Mouse (Mus musculus): ENCODE measurements at regions not wholly inside any gene's neighbourhood (a gene's known extent, or its start where the extent isn't known, plus 50 kb on each side); places are given as distances from the start of the nearest gene placed in this dataset.
"Not testable (repeated sequence)": the region's sequence is repeated elsewhere in the genome, so short reads cannot be mapped to it uniquely, and the experiment has no call there.

DNA sequence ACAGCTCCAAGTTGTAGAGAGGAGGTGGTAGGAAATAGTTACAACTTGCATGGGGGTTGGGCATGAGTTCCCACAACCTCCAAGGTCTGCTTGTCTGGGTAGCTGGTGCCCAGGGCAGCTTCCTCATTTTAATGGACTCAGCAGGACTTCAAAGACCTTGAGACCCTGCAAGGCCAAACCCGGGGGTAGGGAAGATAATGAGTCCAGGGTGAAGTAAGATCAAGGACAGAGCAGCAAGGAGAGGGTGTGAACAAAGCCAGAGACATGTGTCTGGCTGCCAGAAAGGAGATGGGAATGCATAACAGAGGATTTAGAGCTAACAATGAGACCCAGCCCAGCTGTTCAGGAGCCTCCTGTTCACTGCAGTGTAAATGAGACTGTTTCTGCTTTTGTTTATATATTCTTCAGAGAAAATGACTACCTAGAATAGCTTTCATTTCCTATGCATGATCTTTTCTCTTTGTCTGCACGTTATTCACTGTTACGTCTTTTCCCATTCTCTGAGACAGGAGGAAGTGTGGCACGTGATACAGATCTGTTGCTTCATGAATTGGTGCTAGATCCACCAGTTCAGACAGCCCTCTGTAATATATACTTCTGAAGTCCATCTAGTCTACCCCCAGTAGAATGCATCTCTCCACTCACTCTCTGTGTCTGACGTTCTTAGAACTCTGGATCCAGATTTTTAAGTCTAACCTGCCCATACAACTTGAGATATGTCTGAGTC lies 60.0 kb upstream of the Asns start:
- no peak for ATAC-seq
- H3K27ac ChIP-seq (ENCODE audit: low read length), result no peak overlapping the region
- no peak overlapping the region for H3K4me2 ChIP-seq (ENCODE audit: low read depth, low read length)
- WGBS, result 46% methylated on average over 5 of the region's 5 CpGs
- no peak overlapping the region for H3K9ac ChIP-seq (ENCODE audit: low read depth, low read length)
- no peaks in the 10 kb centered on the region for H3K9me3 ChIP-seq (ENCODE audit: control insufficient read depth, low read length)
- H3K4me1 ChIP-seq (ENCODE audit: control insufficient read depth, insufficient read depth, low read length), result no peaks in the 10 kb centered on the region
- H3K4me3 ChIP-seq (ENCODE audit: low read length), result no peak overlapping the region
- H3K27me3 ChIP-seq (replicated peaks; ENCODE audit: control insufficient read depth, insufficient read depth, low read length), result no peaks in the 10 kb centered on the region
- no peaks in the 10 kb centered on the region for H3K36me3 ChIP-seq (ENCODE audit: control insufficient read depth, insufficient read depth, low read length)

DNA sequence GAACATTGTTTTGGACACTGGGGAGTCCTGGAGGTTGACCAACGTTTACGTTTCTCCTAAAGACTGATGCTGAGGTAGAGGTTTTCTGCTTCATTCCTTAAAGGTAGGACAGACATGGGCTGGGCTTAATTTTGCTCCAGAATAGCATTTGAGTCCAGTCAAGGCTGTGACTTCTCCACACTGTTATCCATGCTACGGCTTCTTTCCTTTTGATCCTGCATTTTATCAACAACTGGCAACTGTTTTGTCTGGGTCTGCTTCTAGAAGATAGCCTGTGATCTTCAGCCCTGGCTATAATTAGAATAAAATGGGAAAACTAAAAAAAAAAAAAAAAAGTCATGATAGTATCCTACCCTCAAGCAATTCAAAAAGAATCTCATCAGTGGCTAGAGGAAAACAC lies 55.5 kb upstream of the Asns start:
- 79% methylated on average over 3 of the region's 3 CpGs for WGBS
- Histone ChIP-seq H3K27ac (ENCODE audit: low read length) (no peak overlapping the region), H3K27me3 (replicated peaks; ENCODE audit: control insufficient read depth, insufficient read depth, low read length) (no peaks in the 10 kb centered on the region), H3K4me1 (ENCODE audit: control insufficient read depth, insufficient read depth, low read length) (no peaks in the 10 kb centered on the region), H3K36me3 (ENCODE audit: control insufficient read depth, insufficient read depth, low read length) (no peaks in the 10 kb centered on the region), H3K9ac (ENCODE audit: low read depth, low read length) (no peak overlapping the region), H3K4me3 (ENCODE audit: low read length) (no peak overlapping the region), H3K4me2 (ENCODE audit: low read depth, low read length) (no peak overlapping the region), H3K9me3 (ENCODE audit: control insufficient read depth, low read length) (no peaks in the 10 kb centered on the region)
- no peak for ATAC-seq

DNA sequence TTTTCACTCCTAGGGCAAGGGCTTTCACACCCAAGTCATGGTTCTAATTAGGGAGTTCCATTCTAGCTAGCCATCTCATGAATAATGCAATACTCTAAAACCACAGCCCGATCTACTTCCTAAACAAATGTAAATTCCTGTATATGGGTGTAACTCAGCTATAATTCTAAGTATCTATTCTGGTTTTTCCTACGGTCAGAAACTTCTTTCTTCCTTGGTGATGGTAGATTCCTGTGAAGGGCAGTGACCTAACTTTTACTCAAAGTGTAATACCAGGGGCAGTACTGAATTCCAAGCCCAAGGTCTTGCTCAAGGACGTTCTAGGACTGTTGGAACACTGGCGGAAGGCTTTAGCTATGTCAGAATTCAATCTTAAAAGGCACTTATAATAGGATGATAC lies 51.2 kb upstream of the Asns start:
- H3K9me3 ChIP-seq (ENCODE audit: control insufficient read depth, low read length); H3K9ac ChIP-seq (ENCODE audit: low read depth, low read length); H3K27ac ChIP-seq (ENCODE audit: low read length); H3K4me2 ChIP-seq (ENCODE audit: low read depth, low read length); ATAC-seq; H3K4me3 ChIP-seq (ENCODE audit: low read length); H3K36me3 ChIP-seq (ENCODE audit: control insufficient read depth, insufficient read depth, low read length); H3K27me3 ChIP-seq (replicated peaks; ENCODE audit: control insufficient read depth, insufficient read depth, low read length); H3K4me1 ChIP-seq (ENCODE audit: control insufficient read depth, insufficient read depth, low read length): not testable (repeated sequence)
- WGBS, result 88% methylated on average over 4 of the region's 4 CpGs

Data from intestine, embryonic 16.5 days (tissue).